Comparison of ENCODE assay signal across 8 mouse cellular contexts in genomic region chr10:128565206-128565787, GRCm38 (mm10). TPM values are rescaled to one million over a fixed set of nuclear protein-coding genes. Genes with fewer than 3 reads are reported as not detected.
DNase-seq lines count a peak whose midpoint lies in the region; TF ChIP-seq lines count a peak whose summit lies in the region.

No protein-coding gene starts in this region.

- H3K9me3 ChIP-seq in heart, embryonic 10.5 days: no peaks in the 10 kb centered on the region

- H3K36me3 ChIP-seq in heart, embryonic 10.5 days: peaks cover 41% of the 10 kb centered on the region

- TF ChIP-seq POLR2A in bone marrow macrophage, adult 2 months (IDR thresholded peaks at IDR 0.05; ENCODE audit: borderline replicate concordance, low read depth, low read length): no peak

- TF ChIP-seq CTCF in bone marrow macrophage, adult 2 months (IDR thresholded peaks at IDR 0.05; ENCODE audit: low read depth, low read length): no peak

- DNase-seq in ovary, postnatal 14 days (ENCODE audit: low spot score): peak; percentile 30
- DNase-seq in ovary, postnatal 10 days (ENCODE audit: low spot score): no peak
- DNase-seq in heart, embryonic 10.5 days (ENCODE audit: low spot score): no peak
- peak; percentile 54 to 66 for DNase-seq in kidney, postnatal 4 days
- peak; percentile 24 for DNase-seq in mesoderm, embryonic 11.5 days (ENCODE audit: low read depth, low spot score)
- peak; percentile 71 for DNase-seq in testis, postnatal 10 days (ENCODE audit: low spot score)
- no peak for DNase-seq in cerebellum, adult 18-20 months

- under 1% methylated on average over 46 of the region's 46 CpGs for WGBS in heart, embryonic 10.5 days

- H3K4me1 ChIP-seq in bone marrow macrophage, adult 2 months (ENCODE audit: control insufficient read depth, insufficient read depth, low read length): peaks cover 18% of the 10 kb centered on the region
- peaks cover 16% of the 10 kb centered on the region for H3K4me1 ChIP-seq in heart, embryonic 10.5 days

- peak overlapping the region; percentile 100 for H3K4me3 ChIP-seq in bone marrow macrophage, adult 2 months (ENCODE audit: insufficient read depth, low read length)
- H3K4me3 ChIP-seq in heart, embryonic 10.5 days: peak overlapping the region; percentile 87

- H3K27ac ChIP-seq in bone marrow macrophage, adult 2 months (ENCODE audit: insufficient read depth, low read depth, low read length): peak overlapping the region; percentile 94
- H3K27ac ChIP-seq in heart, embryonic 10.5 days: peak overlapping the region; percentile 92

- no peaks in the 10 kb centered on the region for H3K27me3 ChIP-seq in heart, embryonic 10.5 days (ENCODE audit: insufficient read depth, poor library complexity, severe bottlenecking)

RNA-seq across cellular contexts. Expression of gene Pa2g4, which starts 0.5 kb away (rescaled TPM):
- 70.1 and 76.0 TPM in 2 replicates for polyA plus RNA-seq in bone marrow macrophage, adult 2 months (2012; ENCODE audit: insufficient read depth, insufficient read length, missing spikeins)
- 168 and 225 TPM in 2 replicates for polyA plus RNA-seq in heart, embryonic 10.5 days (2016; fragmentation: Nextera tagmentation; extraction: Ambion mirVana)

RNA-seq across cellular contexts. Expression of gene Rpl41, which starts 16.2 kb away (rescaled TPM):
- polyA plus RNA-seq in bone marrow macrophage, adult 2 months (2012; ENCODE audit: insufficient read depth, insufficient read length, missing spikeins): 2,460 and 2,819 TPM in 2 replicates
- 2,301 and 2,407 TPM in 2 replicates for polyA plus RNA-seq in heart, embryonic 10.5 days (2016; fragmentation: Nextera tagmentation; extraction: Ambion mirVana)

RNA-seq across cellular contexts. Expression of gene Zc3h10, which starts 17.7 kb away (rescaled TPM):
- polyA plus RNA-seq in bone marrow macrophage, adult 2 months (2012; ENCODE audit: insufficient read depth, insufficient read length, missing spikeins): 9.6 and 15.4 TPM in 2 replicates
- polyA plus RNA-seq in heart, embryonic 10.5 days (2016; fragmentation: Nextera tagmentation; extraction: Ambion mirVana): 11.2 and 12.8 TPM in 2 replicates

RNA-seq across cellular contexts. Expression of gene Erbb3, which starts 24.2 kb away (rescaled TPM):
- 2.2 and 2.6 TPM in 2 replicates for polyA plus RNA-seq in bone marrow macrophage, adult 2 months (2012; ENCODE audit: insufficient read depth, insufficient read length, missing spikeins)
- polyA plus RNA-seq in heart, embryonic 10.5 days (2016; fragmentation: Nextera tagmentation; extraction: Ambion mirVana): 7.4 and 7.7 TPM in 2 replicates

RNA-seq across cellular contexts. Expression of gene Esyt1, which starts 39.6 kb away (rescaled TPM):
- 179 and 197 TPM in 2 replicates for polyA plus RNA-seq in bone marrow macrophage, adult 2 months (2012; ENCODE audit: insufficient read depth, insufficient read length, missing spikeins)
- 17.8 and 20.3 TPM in 2 replicates for polyA plus RNA-seq in heart, embryonic 10.5 days (2016; fragmentation: Nextera tagmentation; extraction: Ambion mirVana)

Comparison
In these comparisons a context has a peak if more than half of its experiments do, and no peak if none do; other contexts are left out.
1. DNase-seq: peak in ovary, postnatal 14 days (single experiment), kidney, postnatal 4 days (2 of 2), mesoderm, embryonic 11.5 days (single experiment) and testis, postnatal 10 days (single experiment); none in ovary, postnatal 10 days (single experiment), heart, embryonic 10.5 days (single experiment) and cerebellum, adult 18-20 months (0 of 2).